Mouse (Mus musculus) forebrain, postnatal 0 days (tissue): ENCODE results near the gene Fuk. TPM values are rescaled to one million over a fixed set of nuclear protein-coding genes. Genes with fewer than 3 reads are reported as not detected.

Experiments
- ATAC-seq: fragments of 200-750 bp; cut with Nextera tagmentation; 2 replicates; pipeline ENCODE4 v1.8.0; 2017; ENCODE audit warnings: mild to moderate bottlenecking, moderate library complexity
- DNase-seq: peaks from one replicate; pipeline ENCODE4 v3.0.0-alpha.2; 2015
- H3K27ac ChIP-seq: fragments of 300-500 bp; sonication (generic); 2 replicates; pipeline ENCODE4 v1.5.1; 2014; ENCODE audit warnings: low read depth, mild to moderate bottlenecking, antibody characterized with exemption, low read length, moderate library complexity, mixed read lengths
- H3K27me3 ChIP-seq: fragments of 300-500 bp; sonication (generic); 2 replicates; pipeline ENCODE4 v1.6.1; 2014; ENCODE audit warnings: mild to moderate bottlenecking, low read length, mixed read lengths; ENCODE audit not compliant: insufficient read depth
- H3K36me3 ChIP-seq: fragments of 300-500 bp; sonication (generic); 2 replicates; pipeline ENCODE4 v1.6.1; 2014; ENCODE audit warnings: mild to moderate bottlenecking, moderate library complexity; ENCODE audit not compliant: insufficient read depth
- H3K4me1 ChIP-seq: fragments of 300-500 bp; sonication (generic); 2 replicates; pipeline ENCODE4 v1.6.1; 2014; ENCODE audit warnings: antibody characterized with exemption; ENCODE audit not compliant: insufficient read depth
- H3K4me2 ChIP-seq: fragments of 300-500 bp; sonication (generic); 2 replicates; pipeline ENCODE4 v1.6.1; 2014; ENCODE audit warnings: low read depth, mild to moderate bottlenecking, moderate library complexity
- H3K4me3 ChIP-seq: fragments of 300-500 bp; sonication (generic); 2 replicates; pipeline ENCODE4 v1.5.1; 2014; ENCODE audit warnings: low read depth, low read length, mixed read lengths
- H3K9ac ChIP-seq: fragments of 300-500 bp; sonication (generic); 2 replicates; pipeline ENCODE4 v1.6.1; 2014; ENCODE audit warnings: mild to moderate bottlenecking
- H3K9me3 ChIP-seq: fragments of 300-500 bp; sonication (generic); 2 replicates; pipeline ENCODE4 v1.6.1; 2016; ENCODE audit warnings: low read length
- CTCF ChIP-seq: sonication (generic); IDR thresholded peaks from 2 replicates; pipeline ENCODE4 v1.5.1; 2016; ENCODE audit warnings: antibody characterized with exemption, control low read depth, low read depth
- WGBS: fragments of 180-500 bp; shearing (Covaris S2); extraction: QIAGEN DNeasy Blood & Tissue Kit; methylation state at CpG from one replicate; pipeline ENCODE4 v1.1.7; 2014; 5-methylcytosine and 5-hydroxymethylcytosine counted together
- polyA plus RNA-seq: library from polyadenylated mRNA; unstranded; fragments of >200 nt; fragmentation: Nextera tagmentation; extraction: Ambion mirVana; gene quantifications from 2 replicates; pipeline ENCODE4 v1.2.1, GENCODE M21; 2015
- total RNA-seq: library from RNA; depleted of rRNA; stranded (reverse); fragments of >200 nt; gene quantifications from 2 replicates; pipeline ENCODE4 v1.2.3, GENCODE M21; 2014

Gene Fuk
- total and polyA plus RNA-seq, 2 experiments from 2014 or later: 4.5 to 12.4 TPM

DNA sequence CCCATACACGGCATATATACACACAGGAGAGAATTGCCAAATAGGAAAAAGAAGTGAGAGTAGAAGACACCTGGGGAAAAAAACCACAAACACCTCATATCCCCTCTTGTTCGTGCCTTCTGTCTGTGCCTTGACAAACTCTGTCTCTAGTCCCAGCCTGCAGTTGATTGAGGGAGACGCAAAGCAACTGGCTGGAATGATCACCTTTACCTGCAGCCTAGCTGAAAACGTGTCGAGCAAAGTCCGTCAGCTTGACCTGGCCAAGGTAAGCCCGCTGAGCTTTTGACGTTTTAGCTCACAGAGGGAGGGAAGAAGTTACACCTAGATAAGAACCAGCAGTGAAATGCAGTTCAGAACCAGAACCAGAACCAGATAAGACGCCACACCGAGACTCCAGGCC, 51.1 kb downstream of the Fuk start:
- Histone ChIP-seq H3K36me3 (peaks cover 56% of the 10 kb centered on the region), H3K4me3 (no peak overlapping the region), H3K27me3 (no peaks in the 10 kb centered on the region), H3K4me1 (peaks cover 10% of the 10 kb centered on the region; the same call in 1 of the 2 replicates), H3K27ac (no peak overlapping the region), H3K9me3 (no peaks in the 10 kb centered on the region), H3K4me2 (no peak overlapping the region), H3K9ac (no peak overlapping the region)
- DNase-seq (no peak), ATAC-seq (no peak)
- WGBS: 96% methylated on average over 10 of the region's 10 CpGs
- no peak for TF ChIP-seq CTCF

DNA sequence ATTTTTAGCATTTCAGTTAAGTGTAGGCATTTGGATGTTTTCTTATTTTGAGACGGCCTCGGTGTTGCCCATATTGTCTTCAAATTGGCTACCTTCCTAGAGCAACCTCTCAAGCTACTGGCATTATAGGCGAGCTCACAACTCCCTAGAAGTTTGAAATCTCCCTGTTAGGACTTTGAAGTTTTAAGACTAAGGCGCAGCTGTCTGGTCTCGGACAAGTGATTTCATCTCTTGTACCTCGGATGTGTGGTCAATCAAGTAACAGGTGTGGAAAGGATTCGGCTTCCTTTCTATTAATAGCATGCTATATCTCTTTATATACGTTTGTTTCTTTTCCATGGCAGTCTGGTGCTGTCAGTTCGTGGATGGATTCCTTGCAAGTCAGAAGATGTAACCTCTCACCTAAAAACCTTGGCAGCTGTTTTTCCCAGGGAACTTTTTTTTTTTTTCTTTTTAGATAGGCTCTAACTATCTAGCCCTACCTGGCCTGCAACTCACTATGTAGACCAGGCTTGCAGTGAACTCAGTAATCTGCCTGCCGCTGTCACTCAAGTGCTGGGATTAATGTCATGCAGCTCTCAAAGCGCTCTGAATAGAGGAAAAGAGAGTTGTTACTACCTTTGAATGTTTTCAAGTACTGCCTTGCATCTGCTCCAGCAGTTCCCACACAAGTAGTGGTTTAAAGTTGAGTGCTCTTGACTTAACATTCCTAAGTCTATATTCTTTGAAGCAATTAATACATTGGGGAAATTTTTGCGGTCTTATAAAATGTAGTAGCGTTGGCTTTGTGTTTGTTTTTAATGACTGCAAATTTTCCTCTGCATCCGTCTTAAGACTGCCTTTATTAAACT, 54.4 kb downstream of the Fuk start:
- TF ChIP-seq CTCF: no peak

DNA sequence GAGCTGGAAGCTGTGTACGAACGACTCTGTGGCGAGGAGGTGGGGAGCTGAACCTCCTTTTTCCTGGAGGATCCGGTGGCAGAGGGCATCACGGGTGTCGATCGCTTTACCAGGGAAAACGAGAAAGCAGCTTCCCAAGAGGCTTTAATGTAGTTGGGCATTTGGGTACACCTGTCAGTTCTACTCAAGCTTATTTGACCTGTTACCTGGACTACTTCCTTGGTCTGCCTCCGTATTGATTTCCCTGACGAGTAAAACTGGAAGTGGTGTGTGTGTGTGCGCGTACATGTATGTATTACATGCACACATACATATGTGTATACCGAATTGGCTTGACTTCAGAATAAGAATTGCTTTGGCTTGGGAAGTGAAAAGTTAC, 55.1 kb downstream of the Fuk start:
- peaks cover 16% of the 10 kb centered on the region for H3K4me1 ChIP-seq
- ATAC-seq (no peak), DNase-seq (no peak)
- H3K9me3 ChIP-seq: no peaks in the 10 kb centered on the region
- H3K36me3 ChIP-seq: peaks cover 44% of the 10 kb centered on the region
- peak overlapping the region; percentile 71 for H3K4me2 ChIP-seq
- H3K9ac ChIP-seq: peak overlapping the region; percentile 83
- TF ChIP-seq CTCF: no peak
- peak overlapping the region; percentile 76 for H3K4me3 ChIP-seq
- H3K27ac ChIP-seq: peak overlapping the region; percentile 95
- 2% methylated on average over 13 of the region's 13 CpGs for WGBS
- no peaks in the 10 kb centered on the region for H3K27me3 ChIP-seq

More for the DNA sequence above, 54.4 kb downstream of the Fuk start:
- DNase-seq (no peak), ATAC-seq (no peak)
- Histone ChIP-seq H3K36me3 (peaks cover 44% of the 10 kb centered on the region), H3K27ac (no peak overlapping the region), H3K4me2 (peak overlapping the region; percentile 71), H3K4me3 (peak overlapping the region; percentile 76), H3K9me3 (no peaks in the 10 kb centered on the region), H3K27me3 (no peaks in the 10 kb centered on the region), H3K9ac (peak overlapping the region; percentile 83), H3K4me1 (peaks cover 16% of the 10 kb centered on the region)
- 59% methylated on average over 14 of the region's 14 CpGs for WGBS

DNA sequence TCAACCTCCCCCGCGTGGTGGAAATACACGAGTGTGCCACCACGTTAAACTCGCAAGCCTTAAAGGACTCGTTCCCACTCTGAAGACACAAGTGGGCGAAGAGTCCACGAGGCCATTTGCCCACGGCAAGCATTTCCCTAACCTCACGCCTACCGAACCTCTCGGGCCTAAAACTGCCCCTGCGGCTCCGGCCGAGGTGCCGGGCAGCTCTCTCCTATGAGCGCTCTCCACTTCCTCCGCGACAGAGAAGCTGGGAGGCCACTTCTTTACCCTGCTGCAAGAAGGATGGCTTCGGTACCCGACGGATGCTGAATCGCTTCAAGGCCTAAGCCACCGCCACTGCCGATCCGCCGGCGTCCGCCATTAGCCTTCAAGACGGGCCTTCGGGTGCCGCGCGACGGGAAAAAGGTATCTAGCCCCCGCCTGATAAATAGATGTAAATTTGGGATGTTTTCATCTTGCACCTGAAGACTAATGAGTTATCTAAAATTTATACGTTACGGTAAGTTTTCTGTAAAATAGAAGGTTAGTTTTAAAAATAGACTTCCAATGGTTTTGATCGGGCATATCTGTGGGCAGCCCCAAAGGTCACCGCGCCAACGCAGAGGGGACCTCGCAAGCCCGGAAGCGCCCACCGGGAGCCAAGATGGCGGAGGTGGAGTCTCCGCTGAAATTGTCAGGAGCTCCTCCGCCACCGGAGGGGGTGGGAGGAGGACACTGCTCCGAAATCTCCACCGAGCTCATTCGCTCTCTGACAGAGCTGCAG, 55.7 kb downstream of the Fuk start, which contains the start of the genes Cog4 and Sf3b3:
Gene Cog4 (plus strand): TSS at position 196 of the 766 bp plus-strand sequence.
Gene Sf3b3 (minus strand): TSS at position 383 of the 766 bp plus-strand sequence.
- Histone ChIP-seq H3K9me3 (no peaks in the 10 kb centered on the region), H3K4me1 (peaks cover 16% of the 10 kb centered on the region), H3K9ac (peak within 1 kb of the TSS; percentile 83), H3K27me3 (no peaks in the 10 kb centered on the region), H3K36me3 (peaks cover 41% of the 10 kb centered on the region), H3K27ac (peak within 1 kb of the TSS; percentile 95), H3K4me3 (peak within 1 kb of the TSS; percentile 76), H3K4me2 (peak within 1 kb of the TSS; percentile 71)
- 0 out of 2 replicates have a peak, but pooled peaks have one; percentile 9 for TF ChIP-seq CTCF
- ATAC-seq (peak; percentile 96), DNase-seq (peak; percentile 97)
- 1% methylated on average over 53 of the region's 53 CpGs for WGBS

DNA sequence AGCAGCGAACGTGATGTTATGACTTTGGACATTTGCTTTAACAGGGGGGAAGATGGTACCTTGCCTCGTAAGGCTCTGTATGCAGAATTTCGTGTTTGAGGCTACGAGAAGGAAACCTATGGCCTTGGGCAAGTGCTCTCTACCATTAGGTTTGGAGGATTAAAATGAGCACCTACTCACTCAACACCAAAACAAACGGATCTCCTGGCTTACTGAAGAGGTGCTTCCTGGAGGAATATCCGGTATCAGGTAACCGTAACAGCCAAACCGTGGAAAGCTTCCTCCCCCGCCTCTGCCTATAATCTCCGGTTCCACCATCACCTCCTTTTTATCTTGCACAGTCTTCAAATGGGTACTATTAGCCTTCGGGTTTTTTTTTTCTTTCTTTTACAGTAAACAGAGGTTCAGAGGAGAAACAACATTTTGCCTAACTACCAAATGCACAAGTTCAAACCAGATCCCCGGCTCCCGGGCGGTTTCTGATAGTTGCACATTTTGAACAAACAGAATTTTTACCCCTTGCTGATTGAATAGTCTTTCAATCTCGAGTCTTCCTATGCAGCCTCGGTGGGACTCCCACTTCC, 56.4 kb downstream of the Fuk start:
- Histone ChIP-seq H3K4me1 (peaks cover 16% of the 10 kb centered on the region), H3K9ac (peak overlapping the region; percentile 83), H3K4me3 (peak overlapping the region; percentile 76), H3K27ac (peak overlapping the region; percentile 95), H3K9me3 (no peaks in the 10 kb centered on the region), H3K4me2 (peak overlapping the region; percentile 71), H3K27me3 (no peaks in the 10 kb centered on the region), H3K36me3 (peaks cover 41% of the 10 kb centered on the region)
- WGBS: 11% methylated on average over 17 of the region's 17 CpGs
- ATAC-seq (no peak), DNase-seq (no peak)
- TF ChIP-seq CTCF: no peak

DNA sequence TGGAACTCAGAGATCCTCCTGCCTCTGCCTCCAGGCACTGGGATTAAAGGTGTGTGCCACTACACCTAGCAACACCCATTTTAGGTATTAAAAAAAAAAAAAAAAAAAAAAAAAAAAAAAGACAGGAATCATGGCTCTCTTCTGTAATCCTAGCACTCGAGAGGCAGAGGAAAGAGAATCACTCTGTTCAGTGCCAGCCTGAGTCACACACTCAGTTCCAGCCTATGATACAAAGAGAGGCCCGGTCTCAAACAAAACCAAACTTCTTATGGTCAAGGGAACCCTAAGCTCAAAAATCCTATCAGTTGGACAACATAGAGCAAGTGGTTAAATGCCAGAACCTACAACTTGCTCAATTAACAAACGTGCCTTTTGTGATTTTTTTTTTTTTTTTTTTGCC, 57.3 kb downstream of the Fuk start:
- H3K27me3 ChIP-seq: no peaks in the 10 kb centered on the region
- no peak overlapping the region for H3K4me2 ChIP-seq
- no peak overlapping the region for H3K9ac ChIP-seq
- TF ChIP-seq CTCF: no peak
- no peak for DNase-seq
- no peak overlapping the region for H3K27ac ChIP-seq
- no peaks in the 10 kb centered on the region for H3K9me3 ChIP-seq
- peaks cover 16% of the 10 kb centered on the region for H3K4me1 ChIP-seq
- H3K4me3 ChIP-seq: no peak overlapping the region
- peaks cover 41% of the 10 kb centered on the region for H3K36me3 ChIP-seq
- WGBS: 77% methylated on average over 3 of the region's 3 CpGs
- ATAC-seq: no peak
